Mouse (Mus musculus) bone marrow, adult 2 months (tissue): Measurements from ENCODE around the gene Ldlr.

Experiments used
- CTCF ChIP-seq: fragments of 200-500 bp; IDR thresholded peaks from 2 replicates; pipeline ENCODE4 v1.5.1; 2011; ENCODE audit warnings: low read length, control low read depth; ENCODE audit not compliant: control insufficient read depth, insufficient read depth
- POLR2A ChIP-seq: fragments of 200-500 bp; IDR thresholded peaks from 2 replicates; pipeline ENCODE4 v1.6.1; 2011; ENCODE audit warnings: low read depth, mild to moderate bottlenecking, control low read depth, low read length, borderline replicate concordance; ENCODE audit not compliant: control insufficient read depth

GRCm38 (mm10) chr9:21794925-21795324 lies 71.6 kb downstream of the Ldlr start:
- no peak for TF ChIP-seq CTCF
- TF ChIP-seq POLR2A: no peak
